Mouse (Mus musculus): ENCODE data around the gene Myct1.
A peak's percentile ranks its signal among the peaks of the same experiment; 100 is the strongest.

The Myct1 gene

DNA sequence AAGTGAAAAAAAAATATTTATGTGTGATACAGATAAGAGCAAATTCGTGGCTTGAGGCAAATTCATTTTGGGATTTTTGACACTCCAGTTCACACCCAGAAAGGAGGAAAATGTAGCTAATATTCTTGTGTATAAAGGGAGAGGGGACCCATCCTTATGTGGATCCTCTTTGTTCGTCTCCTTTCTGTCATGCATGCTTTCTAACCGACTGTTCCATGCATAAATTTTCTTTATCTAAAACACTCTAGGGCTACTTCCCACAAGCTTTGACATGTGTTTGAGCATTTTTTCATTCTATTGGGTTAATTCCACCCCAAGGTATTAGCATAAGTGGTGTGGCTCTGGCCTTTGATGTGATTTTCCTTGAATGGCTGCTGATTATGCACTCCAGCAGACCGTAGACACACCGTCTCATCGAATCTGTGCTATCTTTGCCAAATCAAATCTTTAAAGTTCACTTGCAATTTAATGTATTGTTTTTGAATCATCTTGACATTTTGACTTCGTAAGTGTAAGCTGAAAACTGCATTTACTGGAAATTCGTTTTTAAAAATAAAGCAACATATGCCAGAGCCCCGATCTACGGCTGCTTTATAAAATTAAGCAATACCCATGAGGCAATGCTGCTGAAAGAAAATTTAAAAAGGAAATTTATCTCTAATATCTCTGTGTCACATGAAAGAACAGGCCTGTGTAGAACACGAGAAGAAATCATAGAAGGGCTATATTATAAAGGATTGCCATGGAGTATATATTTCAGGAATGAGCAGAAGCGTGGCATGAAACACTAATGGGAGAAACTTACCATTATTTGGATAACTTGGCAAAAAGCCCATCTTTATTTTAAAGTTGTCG is 21.8 kb downstream of the Myct1 start:
- DNase-seq (ENCODE audit: low read depth, low spot score), result no peak

DNA sequence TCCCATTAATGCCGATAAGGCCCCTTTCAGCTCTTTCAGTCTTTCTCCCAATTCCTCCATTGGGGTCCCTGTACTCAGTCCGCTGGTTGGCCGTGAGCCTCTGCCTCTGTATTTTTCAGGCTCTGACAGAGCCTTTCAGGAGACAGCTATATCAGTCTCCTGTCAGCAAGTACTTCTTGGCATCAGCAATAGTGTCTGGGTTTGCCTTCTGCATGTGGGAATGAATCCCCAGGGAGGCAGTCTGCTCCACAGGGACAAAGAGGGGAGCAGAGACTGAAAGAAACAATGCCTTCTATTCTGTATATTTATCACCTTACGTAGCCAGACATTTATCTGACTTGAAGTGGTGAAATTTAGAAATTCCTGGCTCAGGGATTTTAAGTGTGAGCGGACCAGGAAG is 32.7 kb downstream of the Myct1 start:
- no peak for DNase-seq (ENCODE audit: low read depth, low spot score)

- DNase-seq (ENCODE audit: low read depth, low spot score), result no peak
These were observed 40.2 kb downstream of the Myct1 start for GRCm38 (mm10) chr10:5633672-5634200.

DNA sequence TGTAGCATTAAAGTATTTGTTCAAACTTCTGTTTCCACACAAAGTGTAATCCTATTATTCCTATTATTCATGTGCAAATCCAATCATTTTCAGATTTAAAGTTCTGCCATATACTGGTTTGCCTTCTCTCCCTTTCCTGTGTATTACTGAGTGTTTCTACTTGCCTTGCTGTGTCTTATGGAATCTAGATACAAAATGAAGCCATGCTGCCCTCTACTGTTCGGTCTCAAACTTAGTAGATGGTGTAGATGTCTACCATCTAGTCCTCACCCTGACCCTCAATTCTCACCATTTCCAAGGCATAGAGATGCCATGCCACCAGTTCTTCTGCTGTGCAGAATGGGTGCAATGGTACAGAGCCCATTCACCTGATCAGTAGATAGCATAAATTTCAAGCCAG is 40.8 kb downstream of the Myct1 start:
- peak; percentile 34 for DNase-seq (ENCODE audit: low read depth, low spot score)

DNA sequence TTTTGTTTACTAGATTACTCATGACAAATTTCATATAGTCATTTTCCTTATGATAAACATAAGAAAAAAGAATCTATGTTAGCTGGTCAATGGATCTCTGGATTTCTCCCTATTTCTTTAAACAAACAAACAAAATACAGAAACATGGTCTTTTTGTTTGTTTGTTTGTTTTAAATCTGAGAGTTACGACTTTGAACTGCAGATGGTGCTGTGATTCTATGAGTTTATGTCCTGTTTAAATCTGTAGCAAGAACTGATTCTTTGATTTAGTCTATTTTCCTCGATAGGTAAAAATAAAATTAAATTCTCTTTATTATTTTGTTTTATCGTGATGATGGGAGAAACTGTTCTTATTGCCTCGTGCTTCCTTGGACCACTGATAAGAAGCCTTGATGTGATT is 43.7 kb downstream of the Myct1 start:
- DNase-seq (ENCODE audit: low read depth, low spot score), result no peak

- peak; percentile 48 for DNase-seq (ENCODE audit: low read depth, low spot score)
These were observed 45.5 kb downstream of the Myct1 start, which contains the start of gene Vip for GRCm38 (mm10) chr10:5639112-5639511. Gene Vip, plus strand, starts transcription at chr10:5639218.
